Mouse (Mus musculus) forebrain, embryonic 10.5 days (tissue): ENCODE results near the gene Sec24c. TPM values are rescaled to one million over a fixed set of nuclear protein-coding genes. Genes with fewer than 3 reads are reported as not detected.

Source experiments
- DNase-seq: peaks from one replicate; pipeline ENCODE4 v3.0.0-alpha.2; 2017; ENCODE audit warnings: low spot score; ENCODE audit errors: extremely low spot score
- H3K27ac ChIP-seq: fragments of 300-500 bp; sonication (generic); 2 replicates; pipeline ENCODE4 v1.5.1; 2016; ENCODE audit warnings: mild to moderate bottlenecking
- H3K27me3 ChIP-seq: fragments of 300-500 bp; sonication (generic); 2 replicates; pipeline ENCODE4 v1.6.1; 2016; ENCODE audit warnings: mild to moderate bottlenecking; ENCODE audit not compliant: poor library complexity, severe bottlenecking
- H3K36me3 ChIP-seq: fragments of 300-500 bp; sonication (generic); replicated peaks from 2 replicates; pipeline ENCODE4 v1.6.1; 2016; ENCODE audit warnings: mild to moderate bottlenecking, moderate library complexity
- H3K4me1 ChIP-seq: fragments of 300-500 bp; sonication (generic); 2 replicates; pipeline ENCODE4 v1.6.1; 2016
- H3K4me3 ChIP-seq: fragments of 300-500 bp; sonication (generic); 2 replicates; pipeline ENCODE4 v1.5.1; 2016; ENCODE audit warnings: mild to moderate bottlenecking, moderate library complexity
- H3K9me3 ChIP-seq: fragments of 300-500 bp; sonication (generic); 2 replicates; pipeline ENCODE4 v1.6.1; 2016; ENCODE audit warnings: mild to moderate bottlenecking, moderate library complexity
- WGBS: fragments of 180-500 bp; shearing (Covaris S2); methylation state at CpG from one replicate; pipeline ENCODE4 v1.1.7; 2016; 5-methylcytosine and 5-hydroxymethylcytosine counted together
- microRNA-seq: library from miRNA; unstranded; fragments of <30 nt; microRNA quantifications from one replicate; pipeline ENCODE4, GENCODE M21; 2017
- polyA plus RNA-seq: library from polyadenylated mRNA; unstranded; fragments of >200 nt; fragmentation: Nextera tagmentation; extraction: Ambion mirVana; gene quantifications from 2 replicates; pipeline ENCODE4 v1.2.1, GENCODE M21; 2016

The Sec24c gene
- polyA plus RNA-seq, 1 experiment from 2014 or later: 101 TPM

GRCm38 (mm10) chr14:20735052-20735451 lies 60.9 kb downstream of the Sec24c start:
- Histone ChIP-seq H3K36me3 (peaks cover 74% of the 10 kb centered on the region), H3K4me1 (peaks cover 36% of the 10 kb centered on the region), H3K4me3 (no peak overlapping the region), H3K9me3 (no peaks in the 10 kb centered on the region), H3K27me3 (no peaks in the 10 kb centered on the region), H3K27ac (peak overlapping the region; percentile 94)
- no peak for DNase-seq
- WGBS: 78% methylated on average over 2 of the region's 2 CpGs

- Histone ChIP-seq H3K27me3 (no peaks in the 10 kb centered on the region), H3K27ac (no peak overlapping the region), H3K9me3 (no peaks in the 10 kb centered on the region), H3K4me1 (peaks cover 39% of the 10 kb centered on the region), H3K36me3 (peaks cover 75% of the 10 kb centered on the region), H3K4me3 (no peak overlapping the region)
- DNase-seq: no peak
- WGBS: 89% methylated on average over 13 of the region's 13 CpGs
Observed at GRCm38 (mm10) chr14:20735892-20736390, 61.8 kb downstream of the Sec24c start.

- no peak overlapping the region for H3K27ac ChIP-seq
- 47% methylated on average over 14 of the region's 14 CpGs for WGBS
- no peaks in the 10 kb centered on the region for H3K9me3 ChIP-seq
- no peaks in the 10 kb centered on the region for H3K27me3 ChIP-seq
- peak; percentile 35 for DNase-seq
- peaks cover 39% of the 10 kb centered on the region for H3K4me1 ChIP-seq
- peaks cover 76% of the 10 kb centered on the region for H3K36me3 ChIP-seq
- H3K4me3 ChIP-seq: no peak overlapping the region
Observed at GRCm38 (mm10) chr14:20737306-20737705, 63.2 kb downstream of the Sec24c start.

GRCm38 (mm10) chr14:20738511-20738910 lies 64.4 kb downstream of the Sec24c start:
- Histone ChIP-seq H3K27ac (no peak overlapping the region), H3K27me3 (no peaks in the 10 kb centered on the region), H3K4me3 (no peak overlapping the region), H3K9me3 (no peaks in the 10 kb centered on the region), H3K4me1 (peaks cover 33% of the 10 kb centered on the region), H3K36me3 (peaks cover 78% of the 10 kb centered on the region)
- 91% methylated on average over 8 of the region's 8 CpGs for WGBS
- no peak for DNase-seq

- Histone ChIP-seq H3K4me3 (no peak overlapping the region), H3K4me1 (peaks cover 14% of the 10 kb centered on the region), H3K27ac (0 out of 2 replicates have a peak overlapping the region, but pooled peaks have one; percentile 2), H3K27me3 (no peaks in the 10 kb centered on the region), H3K9me3 (no peaks in the 10 kb centered on the region), H3K36me3 (peaks cover 93% of the 10 kb centered on the region)
- WGBS: 94% methylated on average over 9 of the region's 9 CpGs
- no peak for DNase-seq
Observed at GRCm38 (mm10) chr14:20741301-20741700, 67.2 kb downstream of the Sec24c start.

- H3K9me3 ChIP-seq: no peaks in the 10 kb centered on the region
- H3K27me3 ChIP-seq: no peaks in the 10 kb centered on the region
- H3K4me1 ChIP-seq: peaks cover 11% of the 10 kb centered on the region
- H3K27ac ChIP-seq: no peak overlapping the region
- H3K4me3 ChIP-seq: no peak overlapping the region
- H3K36me3 ChIP-seq: peaks cover 87% of the 10 kb centered on the region
- WGBS: 92% methylated on average over 3 of the region's 3 CpGs
- no peak for DNase-seq
Observed at GRCm38 (mm10) chr14:20743614-20744013, 69.5 kb downstream of the Sec24c start.

Small RNA genes lying within 50 kb of the gene (microRNA-seq; reads per million reads assigned to microRNA genes)
- 2.4 reads per million for gene Mir6946

Other genes starting within 250 kb of the Sec24c start
- gene Cfap70, start 222.1 kb upstream of the Sec24c start, polyA plus RNA-seq: 0.55 and 1.3 TPM in 2 replicates
- gene Anxa7, start 194.2 kb upstream of the Sec24c start, polyA plus RNA-seq: 18.7 and 18.8 TPM in 2 replicates
- 1.3 TPM in 2 replicates for gene Mss51, start 177.4 kb upstream of the Sec24c start, polyA plus RNA-seq
- gene Ppp3cb, start 127.7 kb upstream of the Sec24c start, polyA plus RNA-seq: 44.7 and 48.5 TPM in 2 replicates
- 15.4 and 16.5 TPM in 2 replicates for gene Usp54, start 33.2 kb upstream of the Sec24c start, polyA plus RNA-seq
- gene Myoz1, start 17.8 kb upstream of the Sec24c start, polyA plus RNA-seq: 0.12 and 0.15 TPM in 2 replicates
- 0.22 and 0.25 TPM in 2 replicates for gene Synpo2l, start 6.0 kb upstream of the Sec24c start, polyA plus RNA-seq
- gene Fut11, start 20.7 kb downstream of the Sec24c start, polyA plus RNA-seq: 15.7 and 16.0 TPM in 2 replicates
- gene Chchd1, start 28.7 kb downstream of the Sec24c start, polyA plus RNA-seq: 252 and 261 TPM in 2 replicates
- gene Zswim8, start 33.2 kb downstream of the Sec24c start, polyA plus RNA-seq: 28.9 and 29.0 TPM in 2 replicates
- 23.5 and 24.3 TPM in 2 replicates for gene Ndst2, start 60.3 kb downstream of the Sec24c start, polyA plus RNA-seq
- gene Camk2g, start 119.8 kb downstream of the Sec24c start, polyA plus RNA-seq: 33.0 and 37.8 TPM in 2 replicates
- 0.40 and 0.59 TPM in 2 replicates for gene Plau, start 162.4 kb downstream of the Sec24c start, polyA plus RNA-seq